Mouse (Mus musculus) G1E (cell line): ENCODE data around the gene Paxx. TPM values are rescaled to one million over a fixed set of nuclear protein-coding genes. Genes with fewer than 3 reads are reported as not detected.

Experiments
- ATAC-seq: 2 replicates; pipeline ENCODE4 v1.8.0; 2016; ENCODE audit warnings: mild to moderate bottlenecking; ENCODE audit not compliant: insufficient number of reproducible peaks, poor library complexity, low FRiP score, severe bottlenecking; ENCODE audit errors: extremely low read depth
- DNase-seq: peaks from one replicate; pipeline ENCODE4 v3.0.0; 2012; ENCODE audit warnings: low spot score
- H3K27me3 ChIP-seq: 2 replicates; pipeline ENCODE4 v1.6.1; 2012; ENCODE audit warnings: mild to moderate bottlenecking, low read length, inconsistent platforms; ENCODE audit not compliant: insufficient read depth
- H3K36me3 ChIP-seq: replicated peaks from 2 replicates; pipeline ENCODE3; 2012; ENCODE audit warnings: mild to moderate bottlenecking, inconsistent platforms
- H3K4me1 ChIP-seq: 2 replicates; pipeline ENCODE4 v1.6.1; 2012; ENCODE audit warnings: low read depth, low read length, inconsistent platforms, mixed read lengths; ENCODE audit not compliant: insufficient read depth
- H3K4me3 ChIP-seq: 2 replicates; pipeline ENCODE4 v1.5.1; 2012; ENCODE audit warnings: low read depth, mild to moderate bottlenecking, inconsistent platforms, low read length, moderate library complexity, mixed read lengths
- H3K9me3 ChIP-seq: replicated peaks from 2 replicates; pipeline ENCODE4 v1.6.1; 2012; ENCODE audit warnings: inconsistent platforms
- CTCF ChIP-seq: IDR thresholded peaks from 2 replicates; pipeline ENCODE4 v1.5.1; 2012; ENCODE audit warnings: low read depth, low read length, inconsistent platforms, mixed read lengths
- GATA1 ChIP-seq: IDR thresholded peaks from 2 replicates; pipeline ENCODE4 v1.6.1; 2012; ENCODE audit warnings: borderline replicate concordance, low read length, inconsistent platforms, mixed read lengths
- GATA2 ChIP-seq: IDR thresholded peaks from 2 replicates; pipeline ENCODE4 v1.6.1; 2012; ENCODE audit warnings: low read depth, low read length, inconsistent platforms, borderline replicate concordance
- POLR2AphosphoS5 ChIP-seq: IDR thresholded peaks from 2 replicates; pipeline ENCODE4 v1.6.1; 2012; ENCODE audit warnings: low read depth, low read length, inconsistent platforms; ENCODE audit not compliant: insufficient replicate concordance
- TAL1 ChIP-seq: conservative IDR thresholded peaks from 2 replicates; pipeline ENCODE4 v1.6.1; 2012; ENCODE audit warnings: low read depth, low read length, inconsistent platforms, mixed read lengths
- polyA plus RNA-seq: library from polyadenylated mRNA; stranded (reverse); fragments of >175 nt; gene quantifications from 2 replicates; pipeline ENCODE4 v1.2.3, GENCODE M21; 2012
- total RNA-seq, 2 experiments: library from RNA; stranded (forward) in 1 of 2; stranded (reverse) in 1 of 2; fragments of 200-1000 nt in 1 of 2; fragments of >200 nt in 1 of 2; fragmentation: Nextera tagmentation in 1 of 2; gene quantifications; 2 replicates each; pipeline ENCODE4 v1.2.3; 2014 to 2017

Gene Paxx
- total and polyA plus RNA-seq, 3 experiments = 14.2 to 43.4 (median 16.3) TPM

- no peak for ATAC-seq
- DNase-seq = no peak
- TF ChIP-seq CTCF (no peak), POLR2AphosphoS5 (no peak), GATA1 (no peak), TAL1 (no peak), GATA2 (no peak)
- Histone ChIP-seq H3K27me3 (peaks cover 31% of the 10 kb centered on the region), H3K4me1 (peaks cover 31% of the 10 kb centered on the region), H3K4me3 (no peak overlapping the region; the same call in 1 of the 2 replicates), H3K9me3 (no peaks in the 10 kb centered on the region), H3K36me3 (no peaks in the 10 kb centered on the region)
These were observed 4.4 kb upstream of the Paxx start for GRCm38 (mm10) chr2:25465256-25465655.

- Histone ChIP-seq H3K9me3 (no peaks in the 10 kb centered on the region), H3K36me3 (peaks cover 14% of the 10 kb centered on the region), H3K4me3 (no peak overlapping the region), H3K27me3 (peaks cover 15% of the 10 kb centered on the region), H3K4me1 (peaks cover 45% of the 10 kb centered on the region)
- no peak for ATAC-seq
- no peak for DNase-seq
- no peak for TF ChIP-seq GATA1
- no peak for TF ChIP-seq POLR2AphosphoS5
- TF ChIP-seq CTCF = no peak
- TF ChIP-seq GATA2 = no peak
- TF ChIP-seq TAL1 = no peak
These were observed 2.7 kb upstream of the Paxx start for GRCm38 (mm10) chr2:25463630-25464029.

GRCm38 (mm10) chr2:25461407-25461806 lies 513 bp upstream of the Paxx start:
- TF ChIP-seq GATA2 = no peak
- TF ChIP-seq CTCF = no peak
- no peak for TF ChIP-seq GATA1
- TF ChIP-seq POLR2AphosphoS5 = no peak
- TF ChIP-seq TAL1 = no peak
- ATAC-seq (no peak), DNase-seq (no peak)
- Histone ChIP-seq H3K4me3 (peak overlapping the region; percentile 82; the same call in 1 of the 2 replicates), H3K36me3 (peaks cover 29% of the 10 kb centered on the region), H3K9me3 (no peaks in the 10 kb centered on the region), H3K4me1 (peaks cover 50% of the 10 kb centered on the region), H3K27me3 (peaks cover 9% of the 10 kb centered on the region; the same call in 1 of the 2 replicates)

- peaks cover 16% of the 10 kb centered on the region for H3K27me3 ChIP-seq
- ATAC-seq = no peak
- H3K36me3 ChIP-seq = peaks cover 29% of the 10 kb centered on the region
- TF ChIP-seq GATA1 (no peak), GATA2 (no peak), CTCF (no peak), TAL1 (no peak), POLR2AphosphoS5 (no peak)
- H3K4me3 ChIP-seq = peak overlapping the region; percentile 82
- H3K9me3 ChIP-seq = no peaks in the 10 kb centered on the region
- H3K4me1 ChIP-seq = peaks cover 40% of the 10 kb centered on the region
- no peak for DNase-seq
These were observed 759 bp downstream of the Paxx start for GRCm38 (mm10) chr2:25460135-25460534.

GRCm38 (mm10) chr2:25458911-25459310 lies 2.0 kb downstream of the Paxx start:
- peaks cover 35% of the 10 kb centered on the region for H3K4me1 ChIP-seq
- H3K4me3 ChIP-seq = no peak overlapping the region
- H3K27me3 ChIP-seq = peaks cover 18% of the 10 kb centered on the region
- ATAC-seq (no peak), DNase-seq (peak; percentile 16)
- H3K9me3 ChIP-seq = no peaks in the 10 kb centered on the region
- H3K36me3 ChIP-seq = peaks cover 29% of the 10 kb centered on the region
- no peak for TF ChIP-seq GATA1
- no peak for TF ChIP-seq POLR2AphosphoS5
- TF ChIP-seq TAL1 = no peak
- TF ChIP-seq CTCF = no peak
- no peak for TF ChIP-seq GATA2

GRCm38 (mm10) chr2:25457022-25457896 lies 3.6 kb downstream of the Paxx start:
- no peak for ATAC-seq
- TF ChIP-seq CTCF = no peak
- TF ChIP-seq GATA1 = no peak
- no peak for TF ChIP-seq TAL1
- no peak for TF ChIP-seq GATA2
- TF ChIP-seq POLR2AphosphoS5 = no peak
- H3K27me3 ChIP-seq = peaks cover 18% of the 10 kb centered on the region
- H3K9me3 ChIP-seq = no peaks in the 10 kb centered on the region
- H3K4me1 ChIP-seq = peaks cover 35% of the 10 kb centered on the region
- DNase-seq = no peak
- peaks cover 29% of the 10 kb centered on the region for H3K36me3 ChIP-seq
- H3K4me3 ChIP-seq = no peak overlapping the region
